Mouse (Mus musculus) MEL (cell line): ENCODE results near the gene Gm20388. TPM values are rescaled to one million over a fixed set of nuclear protein-coding genes. Genes with fewer than 3 reads are reported as not detected.

ENCODE experiments used
- DNase-seq: peaks from one replicate; pipeline ENCODE4 v3.0.0; 2011; ENCODE audit warnings: low read depth, low spot score
- H3K27ac ChIP-seq: 2 replicates; pipeline ENCODE4 v1.5.1; 2012; ENCODE audit warnings: low read depth, mild to moderate bottlenecking, control low read depth, low read length, moderate library complexity; ENCODE audit not compliant: control insufficient read depth
- H3K27me3 ChIP-seq, 2 experiments: fragments of 150-350 bp in 1 of 2; sonication (generic) in 1 of 2; 2 replicates each; pipeline ENCODE4 v1.6.1; 2012; ENCODE audit warnings: low read length in 2 of 2, mild to moderate bottlenecking in 2 of 2, improper control_type of control experiment in 1 of 2, moderate library complexity in 1 of 2; ENCODE audit not compliant: insufficient read depth in 2 of 2, control insufficient read depth in 1 of 2
- H3K36me3 ChIP-seq, 2 experiments: 2 replicates each; pipeline ENCODE4 v1.6.1; 2012 to 2014; ENCODE audit warnings: low read length in 2 of 2, improper control_type of control experiment in 1 of 2, inconsistent platforms in 1 of 2, mild to moderate bottlenecking in 1 of 2; ENCODE audit not compliant: insufficient read depth in 2 of 2, control insufficient read depth in 1 of 2
- H3K4me1 ChIP-seq, 2 experiments: fragments of 150-350 bp in 1 of 2; sonication (generic) in 1 of 2; 2 replicates each; pipeline ENCODE4 v1.6.1; 2012; ENCODE audit warnings: low read length in 2 of 2, improper control_type of control experiment in 1 of 2, mild to moderate bottlenecking in 1 of 2; ENCODE audit not compliant: insufficient read depth in 2 of 2, control insufficient read depth in 1 of 2
- H3K4me3 ChIP-seq, 2 experiments: fragments of 150-350 bp in 1 of 2; sonication (generic) in 1 of 2; 2 replicates each; pipeline ENCODE4 v1.5.1; 2012; ENCODE audit warnings: low read depth in 2 of 2, low read length in 2 of 2, mild to moderate bottlenecking in 2 of 2, moderate library complexity in 2 of 2, control low read depth in 1 of 2, improper control_type of control experiment in 1 of 2; ENCODE audit not compliant: control insufficient read depth in 1 of 2, insufficient read depth in 1 of 2
- H3K79me2 ChIP-seq: 2 replicates; pipeline ENCODE4 v1.6.1; 2012; ENCODE audit warnings: mild to moderate bottlenecking, low read length, moderate library complexity; ENCODE audit not compliant: control insufficient read depth, poor library complexity, insufficient read depth
- H3K9ac ChIP-seq: 2 replicates; pipeline ENCODE4 v1.6.1; 2012; ENCODE audit warnings: low read depth, mild to moderate bottlenecking, control low read depth, low read length, moderate library complexity; ENCODE audit not compliant: control insufficient read depth, poor library complexity, severe bottlenecking
- H3K9me3 ChIP-seq: fragments of 150-350 bp; sonication (generic); replicated peaks from 2 replicates; pipeline ENCODE4 v1.6.1; 2012; ENCODE audit warnings: mild to moderate bottlenecking, low read length, improper control_type of control experiment, moderate library complexity; ENCODE audit not compliant: insufficient read depth
- BHLHE40 ChIP-seq: IDR thresholded peaks from 2 replicates; pipeline ENCODE4 v1.6.1; 2012; ENCODE audit warnings: low read depth, mild to moderate bottlenecking, inconsistent platforms, low read length, improper control_type of control experiment, borderline replicate concordance
- E2F4 ChIP-seq: IDR thresholded peaks from 2 replicates; pipeline ENCODE4 v1.6.1; 2011; ENCODE audit warnings: low read depth, low read length, improper control_type of control experiment, borderline replicate concordance
- EP300 ChIP-seq, 2 experiments: IDR thresholded peaks; 2 replicates each; pipeline ENCODE4 v1.6.1; 2011; ENCODE audit warnings: improper control_type of control experiment in 2 of 2, low read length in 2 of 2, low read depth in 1 of 2, mild to moderate bottlenecking in 1 of 2
- ETS1 ChIP-seq: IDR thresholded peaks from 2 replicates; pipeline ENCODE4 v1.6.1; 2012; ENCODE audit warnings: low read depth, mild to moderate bottlenecking, inconsistent platforms, low read length, improper control_type of control experiment, moderate library complexity
- GABPA ChIP-seq: IDR thresholded peaks from 2 replicates; pipeline ENCODE4 v1.6.1; 2012; ENCODE audit warnings: low read depth, mild to moderate bottlenecking, inconsistent platforms, low read length, improper control_type of control experiment, moderate library complexity
- JUND ChIP-seq: IDR thresholded peaks from 2 replicates; pipeline ENCODE4 v1.6.1; 2011; ENCODE audit warnings: low read depth, mild to moderate bottlenecking, improper control_type of control experiment, low read length
- KAT2A ChIP-seq: conservative IDR thresholded peaks from 2 replicates; pipeline ENCODE4 v1.6.1; 2012; ENCODE audit warnings: low read depth, low read length, improper control_type of control experiment, inconsistent platforms
- MAZ ChIP-seq: IDR thresholded peaks from 2 replicates; pipeline ENCODE4 v1.6.1; 2012; ENCODE audit warnings: low read depth, mild to moderate bottlenecking, inconsistent platforms, low read length, improper control_type of control experiment
- MXI1 ChIP-seq: IDR thresholded peaks from 2 replicates; pipeline ENCODE4 v1.6.1; 2011; ENCODE audit warnings: mild to moderate bottlenecking, low read depth, low read length, improper control_type of control experiment
- MYC ChIP-seq: IDR thresholded peaks from 2 replicates; pipeline ENCODE4 v1.6.1; 2011; ENCODE audit warnings: low read depth, mild to moderate bottlenecking, low read length, improper control_type of control experiment, moderate library complexity
- NELFE ChIP-seq: IDR thresholded peaks from 2 replicates; pipeline ENCODE4 v1.6.1; 2011; ENCODE audit warnings: low read depth, low read length, improper control_type of control experiment
- POLR2A ChIP-seq, 2 experiments: IDR thresholded peaks; 2 replicates each; pipeline ENCODE4 v1.6.1; 2011 to 2012; ENCODE audit warnings: low read length in 2 of 2, mild to moderate bottlenecking in 2 of 2, control low read depth in 1 of 2, improper control_type of control experiment in 1 of 2, low read depth in 1 of 2, moderate library complexity in 1 of 2; ENCODE audit not compliant: control insufficient read depth in 1 of 2, insufficient read depth in 1 of 2, poor library complexity in 1 of 2
- POLR2AphosphoS2 ChIP-seq: IDR thresholded peaks from 2 replicates; pipeline ENCODE4 v1.6.1; 2011; ENCODE audit warnings: low read length, improper control_type of control experiment
- POLR2AphosphoS5 ChIP-seq: IDR thresholded peaks from 2 replicates; pipeline ENCODE4 v1.6.1; 2012; ENCODE audit warnings: low read depth, borderline replicate concordance, mild to moderate bottlenecking, inconsistent platforms, low read length, moderate library complexity, mixed read lengths
- RAD21 ChIP-seq: IDR thresholded peaks from 2 replicates; pipeline ENCODE4 v1.6.1; 2011; ENCODE audit warnings: mild to moderate bottlenecking, low read depth, low read length, improper control_type of control experiment
- RCOR1 ChIP-seq: IDR thresholded peaks from 2 replicates; pipeline ENCODE4 v1.6.1; 2012; ENCODE audit warnings: low read depth, mild to moderate bottlenecking, inconsistent platforms, low read length, improper control_type of control experiment
- SIN3A ChIP-seq: IDR thresholded peaks from 2 replicates; pipeline ENCODE4 v1.6.1; 2012; ENCODE audit warnings: low read length, improper control_type of control experiment, inconsistent platforms
- SMC3 ChIP-seq: IDR thresholded peaks from 2 replicates; pipeline ENCODE4 v1.6.1; 2011; ENCODE audit warnings: low read depth, low read length, improper control_type of control experiment
- TCF12 ChIP-seq: IDR thresholded peaks from 2 replicates; pipeline ENCODE4 v1.6.1; 2014; ENCODE audit warnings: low read depth, mild to moderate bottlenecking, inconsistent platforms, low read length, improper control_type of control experiment, moderate library complexity
- USF2 ChIP-seq, 2 experiments: IDR thresholded peaks; 2 replicates each; pipeline ENCODE4 v1.6.1; 2011 to 2012; ENCODE audit warnings: improper control_type of control experiment in 2 of 2, low read length in 2 of 2, borderline replicate concordance in 1 of 2, inconsistent platforms in 1 of 2, low read depth in 1 of 2, mild to moderate bottlenecking in 1 of 2; ENCODE audit not compliant: insufficient read depth in 1 of 2
- polyA plus RNA-seq, 2 experiments: library from polyadenylated mRNA; stranded (reverse) in 1 of 2; unstranded in 1 of 2; fragments of >175 nt in 1 of 2; fragments of >200 nt in 1 of 2; gene quantifications; 2 replicates each; pipeline versions ENCODE4 v1.2.1 to v1.2.4; 2012; ENCODE audit warnings: low replicate concordance in 2 of 2, low read depth in 1 of 2; ENCODE audit not compliant: insufficient read length in 2 of 2, insufficient read depth in 1 of 2, missing spikeins in 1 of 2
- total RNA-seq: library from RNA; depleted of rRNA; stranded (reverse); fragments of 300-350 nt; gene quantifications from 2 replicates; pipeline ENCODE4 v1.2.3, GENCODE M21; 2012

Gm20388 gene
- total and polyA plus RNA-seq, 3 experiments: 11.1 to 17.8 TPM; not detected in 1

DNA sequence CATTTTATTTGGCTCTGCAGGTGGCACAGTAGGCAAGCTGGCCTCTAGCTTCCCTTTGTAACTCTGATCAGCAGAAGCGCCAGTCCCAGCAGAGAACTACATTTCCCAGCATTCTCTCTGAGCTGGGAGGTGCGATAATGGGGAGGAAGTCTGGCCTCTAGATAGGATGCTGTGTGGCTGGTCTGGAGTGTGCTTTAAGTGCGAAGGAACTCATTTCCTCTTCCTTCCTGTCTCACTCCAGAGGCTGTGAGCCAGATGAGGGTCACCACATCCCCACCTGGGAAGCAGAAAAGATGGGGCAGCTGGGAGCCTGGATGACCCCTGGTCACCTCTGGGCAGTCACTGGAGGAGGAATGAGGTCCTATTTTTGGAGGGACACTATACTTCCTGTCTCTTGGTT lies 1265.7 kb downstream of the Gm20388 start (continued):
- TF ChIP-seq SIN3A: peak; percentile 78
- peak; percentile 78 for TF ChIP-seq MAZ
- no peak; the same call in 1 of the 2 replicates for TF ChIP-seq MXI1
- TF ChIP-seq BHLHE40: no peak
- TF ChIP-seq POLR2AphosphoS5: no peak

DNA sequence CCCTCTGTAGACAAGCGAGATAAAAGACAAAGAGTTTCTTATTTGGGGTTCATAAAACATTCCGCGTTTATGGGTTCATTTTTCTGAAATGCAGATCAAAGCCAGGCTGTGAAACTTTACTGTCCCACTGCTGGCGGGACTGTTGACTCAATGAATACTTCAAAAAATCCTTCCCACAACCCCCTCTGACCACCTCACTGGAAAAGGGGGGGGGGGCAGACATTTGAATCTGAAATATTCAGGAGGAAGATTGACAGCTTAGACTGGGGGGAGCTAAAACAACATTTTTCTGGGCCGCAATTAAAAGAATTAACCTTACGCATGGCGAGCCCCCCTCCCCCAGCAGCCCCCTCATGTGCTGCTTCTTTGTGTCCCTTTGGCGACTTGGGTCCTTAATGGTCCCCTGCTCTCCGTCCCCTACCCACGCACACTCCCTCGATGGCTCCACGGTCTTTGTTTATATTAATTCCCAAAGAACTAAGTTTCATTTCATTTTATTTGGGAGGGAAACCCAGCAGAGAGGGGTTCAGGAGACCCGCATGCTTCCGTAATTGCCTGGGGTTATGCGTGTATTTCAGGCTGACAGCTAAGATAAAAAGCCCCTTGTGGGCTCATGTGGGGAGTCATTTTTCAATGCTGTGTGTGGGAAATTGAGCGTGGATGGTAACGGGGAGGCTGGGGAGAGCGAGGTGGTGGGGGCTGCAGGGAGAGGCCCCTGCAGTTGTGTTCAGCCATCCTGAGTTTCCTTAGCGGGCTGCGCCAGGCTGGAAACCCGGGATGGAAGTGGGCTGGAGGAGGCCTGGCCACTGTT lies 1270.0 kb downstream of the Gm20388 start:
- peaks cover 0 to 7% of the 10 kb centered on the region in 2 experiments; a peak in 2 of 4 replicates for H3K36me3 ChIP-seq
- H3K9me3 ChIP-seq: no peaks in the 10 kb centered on the region
- H3K27me3 ChIP-seq: no peaks in the 10 kb centered on the region
- no peak overlapping the region for H3K9ac ChIP-seq
- H3K4me3 ChIP-seq: no peak overlapping the region
- no peak overlapping the region for H3K27ac ChIP-seq
- H3K4me1 ChIP-seq: peaks cover 0 to 10% of the 10 kb centered on the region in 2 experiments; a peak in 2 of 4 replicates
- TF ChIP-seq USF2 (IDR thresholded peaks at IDR 0.05; ENCODE audit: borderline replicate concordance in 1 of 2, insufficient read depth in 1 of 2, low read depth in 1 of 2, low read length in 2 of 2) (no peak), RAD21 (no peak), GABPA (no peak), BHLHE40 (no peak), POLR2AphosphoS5 (no peak), E2F4 (no peak), POLR2A (IDR thresholded peaks at IDR 0.05; ENCODE audit: control insufficient read depth in 1 of 2, insufficient read depth in 1 of 2, low read depth in 1 of 2, low read length in 2 of 2, poor library complexity in 1 of 2) (no peak), POLR2AphosphoS2 (no peak), KAT2A (no peak), EP300 (IDR thresholded peaks at IDR 0.05; ENCODE audit: low read depth in 1 of 2, low read length in 2 of 2) (no peak), TCF12 (no peak)
- TF ChIP-seq, all 39 proteins: peak for 0
- no peaks in the 10 kb centered on the region for H3K79me2 ChIP-seq
- no peak for DNase-seq

DNA sequence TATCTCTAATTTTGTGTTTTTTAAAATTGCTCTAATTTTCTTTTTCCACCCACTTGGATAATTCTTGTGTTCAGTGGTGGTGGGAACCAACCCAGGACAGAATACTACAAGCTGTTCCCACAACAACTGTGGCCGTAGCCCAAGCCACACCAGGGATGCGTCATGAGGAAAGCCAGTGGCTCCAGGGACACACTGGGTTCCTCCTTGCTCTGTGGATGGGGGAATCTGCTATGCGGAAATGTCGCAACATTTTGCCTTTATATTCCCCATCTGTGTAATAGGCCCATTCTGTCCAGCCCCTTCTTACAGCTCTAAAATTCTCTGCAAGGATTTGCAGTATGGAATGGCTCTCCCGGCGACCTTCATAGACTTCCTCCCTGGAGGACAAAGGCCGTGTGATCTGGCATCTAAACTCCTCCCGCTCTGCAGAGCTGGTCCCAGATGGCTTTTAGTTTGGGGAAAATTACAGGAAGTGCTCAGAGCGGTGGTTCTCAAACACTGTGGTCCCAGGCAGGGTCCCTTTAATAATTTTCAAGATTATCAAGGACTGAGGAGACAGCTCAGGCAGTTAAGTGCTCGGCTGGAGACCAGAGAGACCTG lies 1270.7 kb downstream of the Gm20388 start:
- no peak overlapping the region for H3K4me3 ChIP-seq
- H3K27me3 ChIP-seq: no peaks in the 10 kb centered on the region
- H3K27ac ChIP-seq: no peak overlapping the region
- no peaks in the 10 kb centered on the region for H3K9me3 ChIP-seq
- peaks cover 0 to 6% of the 10 kb centered on the region in 2 experiments; a peak in 2 of 4 replicates for H3K4me1 ChIP-seq
- no peak overlapping the region for H3K9ac ChIP-seq
- no peak for DNase-seq
- H3K79me2 ChIP-seq: no peaks in the 10 kb centered on the region
- no peak for TF ChIP-seq SMC3
- no peak for TF ChIP-seq ETS1
- no peak for TF ChIP-seq RCOR1
- TF ChIP-seq MYC: no peak
- no peak for TF ChIP-seq EP300 (IDR thresholded peaks at IDR 0.05; ENCODE audit: low read depth in 1 of 2, low read length in 2 of 2)
- TF ChIP-seq JUND: no peak
- no peak for TF ChIP-seq NELFE
- TF ChIP-seq USF2 (IDR thresholded peaks at IDR 0.05; ENCODE audit: borderline replicate concordance in 1 of 2, insufficient read depth in 1 of 2, low read depth in 1 of 2, low read length in 2 of 2): no peak
- TF ChIP-seq KAT2A: no peak
- TF ChIP-seq GABPA: no peak
- peaks cover 0 to 3% of the 10 kb centered on the region in 2 experiments; a peak in 2 of 4 replicates for H3K36me3 ChIP-seq
